Comparison of ENCODE assay signal across 9 mouse cellular contexts in genomic region chr1:55201850-55202752, GRCm38 (mm10). TPM values are rescaled to one million over a fixed set of nuclear protein-coding genes. Genes with fewer than 3 reads are reported as not detected.
DNase-seq lines count a peak whose midpoint lies in the region; ATAC-seq and TF ChIP-seq lines count a peak whose summit lies in the region.
"Had no signal": no experiment of that assay in that cellular context is flagged by ENCODE, and none has a peak within 500 bp of the region (broad histone marks: within the 10 kb centered on the region; RNA-seq: fewer than 3 reads in every experiment).

No protein-coding gene starts in this region.

- H3K4me3 ChIP-seq in forebrain, embryonic 10.5 days, result no peak overlapping the region
- H3K4me3 ChIP-seq in forebrain, embryonic 11.5 days (ENCODE audit: low read depth, low read length), result no peak overlapping the region
- H3K4me3 ChIP-seq in hindbrain, postnatal 0 days (ENCODE audit: low read length), result no peak overlapping the region
- H3K4me3 ChIP-seq in limb, embryonic 15.5 days, result no peak overlapping the region

- TF ChIP-seq CTCF in hindbrain, postnatal 0 days (IDR thresholded peaks at IDR 0.05; ENCODE audit: low read depth), result no peak

- peak overlapping the region; percentile 35; the same call in 1 of the 2 replicates for H3K27ac ChIP-seq in forebrain, embryonic 10.5 days
- H3K27ac ChIP-seq in forebrain, embryonic 11.5 days (ENCODE audit: low read depth, low read length), result no peak overlapping the region
- peak overlapping the region; percentile 58 for H3K27ac ChIP-seq in hindbrain, postnatal 0 days
- H3K27ac ChIP-seq in limb, embryonic 15.5 days, result peak overlapping the region; percentile 72

- ATAC-seq in forebrain, embryonic 11.5 days (replicated peaks; ENCODE audit: low FRiP score), result no peak
- peak; percentile 81 for ATAC-seq in hindbrain, postnatal 0 days
- peak; percentile 54 for ATAC-seq in limb, embryonic 15.5 days (ENCODE audit: insufficient number of reproducible peaks, low FRiP score, low TSS enrichment, low read depth)

- 74% methylated on average over 18 of the region's 18 CpGs for WGBS in forebrain, embryonic 10.5 days
- WGBS in forebrain, embryonic 11.5 days, result 71% methylated on average over 18 of the region's 18 CpGs
- 45% methylated on average over 18 of the region's 18 CpGs for WGBS in hindbrain, postnatal 0 days
- 43% methylated on average over 18 of the region's 18 CpGs for WGBS in limb, embryonic 15.5 days

- no peak for DNase-seq in forebrain, embryonic 10.5 days (ENCODE audit: extremely low spot score, low spot score)
- no peak for DNase-seq in forebrain, embryonic 11.5 days (ENCODE audit: low spot score)
- DNase-seq in adrenal gland, postnatal 14 days, result peak; percentile 74
- DNase-seq in gastrocnemius, adult 18-20 months (ENCODE audit: low spot score), result peak; percentile 50
- DNase-seq in hindbrain, postnatal 0 days (ENCODE audit: low spot score), result peak; percentile 56
- DNase-seq in skeletal muscle tissue, adult 2 months (ENCODE audit: low read depth, low spot score), result peak; percentile 52
- no peak for DNase-seq in thymus, postnatal 0 days (ENCODE audit: low spot score)

- no peaks in the 10 kb centered on the region for H3K36me3 ChIP-seq in forebrain, embryonic 10.5 days (replicated peaks)
- no peaks in the 10 kb centered on the region for H3K36me3 ChIP-seq in forebrain, embryonic 11.5 days (ENCODE audit: control insufficient read depth, insufficient read depth, low read length)
- no peaks in the 10 kb centered on the region for H3K36me3 ChIP-seq in hindbrain, postnatal 0 days (ENCODE audit: insufficient read depth, low read length)
- H3K36me3 ChIP-seq in limb, embryonic 15.5 days, result peaks cover 21% of the 10 kb centered on the region
- H3K36me3 ChIP-seq: G1E had no signal

- H3K27me3 ChIP-seq in forebrain, embryonic 10.5 days (ENCODE audit: poor library complexity, severe bottlenecking), result peaks cover 18% of the 10 kb centered on the region; the same call in 1 of the 2 replicates
- H3K27me3 ChIP-seq in forebrain, embryonic 11.5 days (ENCODE audit: control insufficient read depth, insufficient read depth, low read length), result no peaks in the 10 kb centered on the region
- H3K27me3 ChIP-seq in hindbrain, postnatal 0 days (ENCODE audit: insufficient read depth, low read length), result no peaks in the 10 kb centered on the region
- no peaks in the 10 kb centered on the region for H3K27me3 ChIP-seq in limb, embryonic 15.5 days

- H3K4me2 ChIP-seq in forebrain, embryonic 11.5 days (ENCODE audit: low read depth, low read length, severe bottlenecking), result no peak overlapping the region
- H3K4me2 ChIP-seq in hindbrain, postnatal 0 days (ENCODE audit: low read depth, low read length), result peak overlapping the region; percentile 6; the same call in 1 of the 2 replicates
- no peak overlapping the region for H3K4me2 ChIP-seq in limb, embryonic 15.5 days

- peaks cover 33% of the 10 kb centered on the region for H3K4me1 ChIP-seq in forebrain, embryonic 10.5 days
- H3K4me1 ChIP-seq in forebrain, embryonic 11.5 days (replicated peaks; ENCODE audit: control insufficient read depth, insufficient read depth, low read length), result peaks cover 7% of the 10 kb centered on the region; the same call in 1 of the 2 replicates
- peaks cover 4% of the 10 kb centered on the region; the same call in 1 of the 2 replicates for H3K4me1 ChIP-seq in hindbrain, postnatal 0 days (ENCODE audit: insufficient read depth, low read length)
- H3K4me1 ChIP-seq in limb, embryonic 15.5 days, result peaks cover 9% of the 10 kb centered on the region

- H3K9me3 ChIP-seq in forebrain, embryonic 10.5 days, result no peaks in the 10 kb centered on the region
- no peaks in the 10 kb centered on the region for H3K9me3 ChIP-seq in forebrain, embryonic 11.5 days (ENCODE audit: control insufficient read depth, low read length)
- no peaks in the 10 kb centered on the region for H3K9me3 ChIP-seq in hindbrain, postnatal 0 days (ENCODE audit: low read length)
- no peaks in the 10 kb centered on the region for H3K9me3 ChIP-seq in limb, embryonic 15.5 days
- H3K9me3 ChIP-seq: G1E had no signal

- no peak overlapping the region for H3K9ac ChIP-seq in forebrain, embryonic 11.5 days (ENCODE audit: low read length)
- no peak overlapping the region for H3K9ac ChIP-seq in hindbrain, postnatal 0 days (replicated peaks; ENCODE audit: low read length)
- no peak overlapping the region for H3K9ac ChIP-seq in limb, embryonic 15.5 days

RNA-seq across cellular contexts. Expression of gene Rftn2, which starts 24.5 kb away (rescaled TPM):
- polyA plus RNA-seq in forebrain, embryonic 10.5 days (2016; fragmentation: Nextera tagmentation; extraction: Ambion mirVana), result 5.2 and 6.2 TPM in 2 replicates
- 8.0 and 8.2 TPM in 2 replicates for polyA plus RNA-seq in forebrain, embryonic 11.5 days (2014; fragmentation: Nextera tagmentation; extraction: Ambion mirVana)
- 13.2 and 16.4 TPM in 2 replicates for total RNA-seq in adrenal gland, postnatal 14 days (2021)
- 1 to 10 TPM; 2.4 to 3.3 TPM for total RNA-seq in gastrocnemius, adult 18-20 months (2021)
- 11.2 and 14.2 TPM in 2 replicates for total RNA-seq in hindbrain, postnatal 0 days (2014; rRNA removed)
- 14.9 and 19.9 TPM in 2 replicates for polyA plus RNA-seq in hindbrain, postnatal 0 days (2015; fragmentation: Nextera tagmentation; extraction: Ambion mirVana)
- 28.0 and 31.8 TPM in 2 replicates for polyA plus RNA-seq in limb, embryonic 15.5 days (2015; fragmentation: Nextera tagmentation; extraction: Ambion mirVana)
- 0.80 and 1.1 TPM in 2 replicates for polyA plus RNA-seq in thymus, postnatal 0 days (2015; fragmentation: Nextera tagmentation; extraction: Ambion mirVana)

RNA-seq across cellular contexts. Expression of gene Mars2, which starts 34.9 kb away (rescaled TPM):
- polyA plus RNA-seq in forebrain, embryonic 10.5 days (2016; fragmentation: Nextera tagmentation; extraction: Ambion mirVana), result 3.4 and 3.6 TPM in 2 replicates
- polyA plus RNA-seq in forebrain, embryonic 11.5 days (2014; fragmentation: Nextera tagmentation; extraction: Ambion mirVana), result 3.7 and 3.8 TPM in 2 replicates
- total RNA-seq in adrenal gland, postnatal 14 days (2021), result 6.4 and 7.1 TPM in 2 replicates
- 1 to 10 TPM; 2.5 TPM for total RNA-seq in gastrocnemius, adult 18-20 months (2021)
- 9.3 and 10.6 TPM in 2 replicates for total RNA-seq in hindbrain, postnatal 0 days (2014; rRNA removed)
- polyA plus RNA-seq in hindbrain, postnatal 0 days (2015; fragmentation: Nextera tagmentation; extraction: Ambion mirVana), result 2.4 and 2.6 TPM in 2 replicates
- polyA plus RNA-seq in limb, embryonic 15.5 days (2015; fragmentation: Nextera tagmentation; extraction: Ambion mirVana), result 2.5 and 3.1 TPM in 2 replicates
- 3.5 and 3.8 TPM in 2 replicates for polyA plus RNA-seq in thymus, postnatal 0 days (2015; fragmentation: Nextera tagmentation; extraction: Ambion mirVana)

Comparison
In these comparisons a context has a peak if more than half of its experiments do, and no peak if none do; other contexts are left out.
1. DNase-seq: peak in adrenal gland, postnatal 14 days (single experiment), gastrocnemius, adult 18-20 months (single experiment), hindbrain, postnatal 0 days (single experiment) and skeletal muscle tissue, adult 2 months (single experiment); none in forebrain, embryonic 10.5 days (single experiment), forebrain, embryonic 11.5 days (single experiment) and thymus, postnatal 0 days (single experiment).